Mouse (Mus musculus) neutrophil, adult 5-6 weeks (primary cell): ENCODE measurements around the gene Zbtb43. TPM values are rescaled to one million over a fixed set of nuclear protein-coding genes. Genes with fewer than 3 reads are reported as not detected.

Experiments used
- ATAC-seq: fragments of 151-379, 151-347 bp; 2 replicates; pipeline ENCODE4 v1.8.0; 2017; ENCODE audit warnings: mild to moderate bottlenecking, moderate TSS enrichment; ENCODE audit not compliant: insufficient number of reproducible peaks, poor library complexity, low FRiP score, severe bottlenecking; ENCODE audit errors: extremely low read depth
- total RNA-seq: library from RNA; stranded (forward); fragments of 200-1000 nt; gene quantifications from 2 replicates; pipeline ENCODE4 v1.2.3, GENCODE M21; 2017

The Zbtb43 gene
- total RNA-seq, 1 experiment from 2014 or later, result 26.2 TPM

DNA sequence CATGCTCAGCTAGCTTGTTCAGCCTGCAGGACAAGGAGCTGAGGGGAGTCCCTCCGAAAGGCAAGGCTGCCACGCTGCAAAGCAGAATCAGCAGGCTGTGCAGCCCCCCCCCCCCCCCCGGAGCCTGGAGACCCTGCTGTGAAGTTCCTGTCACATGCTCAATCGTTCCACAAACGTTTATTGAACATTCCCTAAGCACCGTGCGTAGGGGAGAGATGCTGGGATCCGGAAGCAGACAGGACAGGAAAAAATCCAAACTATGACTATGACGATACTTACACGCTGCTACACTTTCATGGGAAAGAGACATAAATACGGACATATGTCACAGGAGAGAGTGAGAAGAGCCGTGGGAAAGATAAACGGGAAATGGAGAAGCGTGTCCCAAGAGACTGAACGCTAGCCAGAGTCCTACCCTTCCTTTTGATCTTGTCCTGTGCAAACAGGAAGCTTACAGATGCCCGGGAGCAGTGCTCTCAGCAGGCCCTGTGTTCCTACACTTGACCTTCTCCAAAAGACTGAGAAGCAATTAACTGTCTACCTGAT, 32.3 kb downstream of the Zbtb43 start:
- no peak for ATAC-seq

DNA sequence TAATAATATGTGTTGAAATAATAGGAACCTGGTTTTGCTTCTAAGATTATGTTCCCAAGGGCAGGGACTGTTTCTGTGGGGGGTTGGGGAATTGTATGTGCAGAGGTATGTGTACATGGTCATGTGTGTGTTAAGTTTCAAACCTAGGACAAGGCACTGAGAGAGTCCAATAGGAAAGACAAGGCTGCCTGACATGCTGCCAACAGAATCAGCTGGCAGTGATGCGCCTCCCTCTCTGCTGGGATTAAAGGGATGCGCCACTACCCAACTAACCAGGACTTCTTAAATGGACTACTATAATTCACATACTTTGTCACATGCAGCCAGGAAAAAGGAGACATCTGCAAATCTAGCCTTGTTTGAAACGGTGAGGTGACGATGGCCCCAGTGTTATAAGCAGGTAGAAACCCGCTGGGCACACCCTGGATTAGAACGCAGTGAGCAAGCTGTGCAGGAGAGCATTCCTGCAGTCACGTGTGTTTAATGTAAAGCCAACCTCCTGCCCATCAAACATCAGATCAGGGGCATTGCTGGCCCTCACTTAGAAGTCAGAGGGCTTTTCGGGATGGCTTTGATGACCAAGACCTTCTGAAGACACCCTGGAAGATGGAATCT, 33.2 kb downstream of the Zbtb43 start:
- ATAC-seq, result no peak

DNA sequence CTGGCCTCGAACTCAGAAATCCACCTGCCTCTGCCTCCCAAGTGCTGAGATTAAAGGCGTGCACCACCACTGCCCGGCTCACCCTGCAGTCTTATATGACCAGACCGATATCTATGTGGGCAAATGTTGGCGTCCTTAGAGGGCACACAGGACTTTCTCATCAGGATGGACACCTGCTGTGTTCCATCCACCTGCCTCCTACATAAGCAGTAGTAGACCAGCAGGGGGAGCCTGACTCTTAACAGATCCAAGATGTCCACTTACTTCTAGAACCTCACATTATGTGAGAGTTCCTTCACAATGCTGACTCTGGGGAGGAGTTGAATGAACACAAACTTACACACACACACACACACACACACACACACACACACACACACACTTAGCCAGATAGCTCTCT, 35.5 kb downstream of the Zbtb43 start:
- peak; percentile 37; the same call in 1 of the 2 replicates for ATAC-seq

DNA sequence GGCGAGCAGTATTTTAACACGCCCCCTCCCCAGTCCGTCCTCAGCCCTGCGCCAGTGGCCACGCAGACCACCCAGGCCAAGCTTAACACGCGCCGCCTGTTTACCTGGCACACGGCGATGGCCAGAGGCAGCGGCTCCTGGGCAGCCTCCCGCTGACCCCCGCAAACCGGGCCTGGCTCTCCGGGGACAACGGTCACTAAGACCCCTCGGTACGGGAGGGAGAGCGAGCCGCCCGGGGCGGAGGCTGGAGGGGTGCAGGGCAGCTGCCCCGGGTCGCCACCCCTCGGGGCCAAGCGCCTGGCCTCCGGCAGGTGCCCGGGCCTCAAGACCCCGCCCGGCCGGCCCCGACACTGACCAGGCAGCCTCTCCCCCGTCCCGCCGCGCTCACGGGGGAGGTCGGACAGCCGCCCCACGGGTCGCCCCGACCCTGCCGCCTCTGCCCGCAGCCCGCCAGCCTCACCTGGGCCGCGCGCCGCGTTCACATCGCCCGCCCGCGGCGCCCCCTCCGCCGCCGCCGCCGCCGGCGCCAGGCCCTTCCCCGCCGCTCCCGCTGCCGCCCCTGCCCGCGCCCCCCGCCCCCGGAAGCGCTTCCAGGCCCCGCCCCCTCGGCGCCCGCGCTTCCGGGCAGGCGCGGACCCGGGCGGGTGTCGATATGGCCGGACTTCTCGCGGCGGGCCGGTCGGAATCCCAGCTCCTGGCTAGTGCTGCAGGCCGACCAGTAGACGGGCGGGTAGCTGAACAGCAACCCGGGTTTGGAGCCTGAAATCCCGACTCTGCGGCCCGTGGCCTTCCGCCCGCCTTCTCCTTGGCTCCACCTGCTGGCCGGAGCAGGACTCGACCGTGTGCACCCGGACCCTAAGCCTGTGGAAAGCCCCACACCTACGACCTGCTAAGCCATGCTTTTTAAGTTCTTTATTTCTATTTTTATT, 37.3 kb downstream of the Zbtb43 start, which contains the start of gene Zbtb34:
TSS of gene Zbtb34 (minus strand) at position 554 of the 929 bp plus-strand sequence.
- peak; percentile 77 for ATAC-seq

GRCm38 (mm10) chr2:33430081-33430770, 38.1 kb downstream of the Zbtb43 start:
- ATAC-seq, result no peak

GRCm38 (mm10) chr2:33429339-33429738, 39.0 kb downstream of the Zbtb43 start:
- ATAC-seq, result no peak

GRCm38 (mm10) chr2:33426640-33427398, 41.5 kb downstream of the Zbtb43 start:
- ATAC-seq, result no peak

- ATAC-seq, result no peak
These were observed 50.9 kb downstream of the Zbtb43 start for GRCm38 (mm10) chr2:33417454-33417853.

GRCm38 (mm10) chr2:33414019-33414418, 54.3 kb downstream of the Zbtb43 start:
- ATAC-seq, result no peak

DNA sequence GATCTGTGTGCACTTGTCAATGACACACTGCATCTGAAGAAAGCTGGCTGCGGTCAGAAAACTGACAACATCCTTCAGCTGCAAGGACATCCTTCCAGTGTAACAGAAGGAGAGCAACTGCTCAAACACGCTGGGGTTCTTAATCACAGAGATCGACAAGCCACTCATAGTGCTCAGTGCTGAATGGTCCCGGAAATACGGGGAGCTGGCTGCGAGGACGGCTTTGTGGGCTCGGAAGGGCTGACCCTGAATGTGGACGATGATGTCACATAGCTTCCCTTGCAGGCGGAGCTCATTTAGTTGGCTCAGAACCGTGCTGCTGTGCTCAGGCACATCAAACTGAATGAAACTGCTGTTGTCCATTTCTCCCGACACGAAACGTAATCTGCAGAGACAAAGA, 56.2 kb downstream of the Zbtb43 start:
- no peak for ATAC-seq

DNA sequence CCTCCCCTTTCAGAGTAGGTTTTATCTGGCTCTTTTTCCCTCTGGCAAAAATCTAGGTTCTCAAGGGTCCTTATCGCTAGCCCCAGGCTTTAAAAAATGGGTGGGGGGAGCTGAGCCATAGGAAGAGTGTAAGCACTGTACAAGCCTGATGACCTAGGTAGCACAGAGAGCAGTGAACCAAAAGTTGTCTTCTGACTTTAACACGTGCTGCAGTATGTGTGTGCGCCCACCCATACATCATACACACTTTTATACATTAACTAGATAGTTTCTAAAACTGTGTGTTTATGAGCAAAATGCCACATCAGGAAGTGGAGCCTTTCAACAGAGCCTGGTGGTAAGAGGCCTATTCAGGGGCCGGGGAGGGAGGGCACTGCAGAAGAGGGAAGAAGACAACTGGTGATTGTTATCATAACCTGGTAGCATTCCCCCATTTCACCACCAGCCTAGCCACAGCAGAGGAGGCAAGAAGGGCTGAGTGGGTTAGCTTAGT, 64.8 kb downstream of the Zbtb43 start:
- ATAC-seq, result no peak

DNA sequence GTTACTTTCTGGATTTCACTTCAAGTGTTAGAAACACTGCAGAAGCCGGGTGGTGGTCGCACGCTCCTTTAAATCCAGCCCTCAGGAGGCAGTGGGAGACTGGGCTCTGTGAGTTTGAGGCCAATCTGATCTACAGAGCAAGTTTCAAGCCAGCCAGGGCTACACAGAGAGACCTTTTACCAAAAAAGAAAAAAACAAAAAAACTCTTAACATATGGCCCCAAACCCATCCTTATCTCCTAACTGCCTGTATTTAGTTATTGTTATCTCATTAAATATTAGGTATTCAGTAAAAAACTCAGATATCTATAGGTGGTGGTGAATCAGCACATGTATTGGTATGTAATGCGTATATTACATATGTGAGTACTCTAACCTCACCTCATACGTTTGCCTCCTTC, 65.7 kb downstream of the Zbtb43 start:
- ATAC-seq, result no peak

GRCm38 (mm10) chr2:33402236-33402635, 66.1 kb downstream of the Zbtb43 start:
- ATAC-seq, result peak; percentile 45; the same call in 1 of the 2 replicates

DNA sequence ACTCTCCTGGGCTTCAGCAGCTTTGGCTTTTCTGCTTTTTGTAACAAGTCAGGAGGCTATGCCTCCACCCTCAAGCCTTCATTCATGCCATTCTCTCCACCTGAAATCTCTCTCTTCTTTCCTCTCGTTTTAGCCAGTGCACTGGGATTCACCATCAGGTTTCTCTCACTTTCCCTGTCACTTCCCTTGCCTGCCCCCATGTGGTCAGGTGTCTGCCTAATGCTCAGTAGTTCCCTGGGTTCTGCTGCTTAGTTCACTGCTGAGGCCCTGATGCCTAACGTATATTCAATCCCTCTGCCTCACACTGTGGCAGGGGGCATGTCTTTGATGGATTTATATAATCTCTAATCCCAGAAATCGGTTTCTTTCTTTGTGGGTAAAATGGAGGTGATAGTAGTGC, 67.1 kb downstream of the Zbtb43 start:
- ATAC-seq, result no peak

- no peak for ATAC-seq
These were observed 67.8 kb downstream of the Zbtb43 start for GRCm38 (mm10) chr2:33400541-33400940.
